Mouse (Mus musculus) lung, postnatal 0 days (tissue): ENCODE measurements around the gene Emid1. TPM values are rescaled to one million over a fixed set of nuclear protein-coding genes. Genes with fewer than 3 reads are reported as not detected.

Source experiments
- ATAC-seq: fragments of 200-750 bp; cut with Nextera tagmentation; 2 replicates; pipeline ENCODE4 v1.8.0; 2017; ENCODE audit warnings: moderate library complexity
- DNase-seq: peaks from one replicate; pipeline ENCODE4 v3.0.0-alpha.2; 2016; ENCODE audit warnings: low spot score
- H3K27ac ChIP-seq: fragments of 300-500 bp; sonication (generic); 2 replicates; pipeline ENCODE4 v1.5.1; 2014; ENCODE audit warnings: antibody characterized with exemption, mild to moderate bottlenecking, low read length, mixed read lengths
- H3K27me3 ChIP-seq: fragments of 300-500 bp; sonication (generic); replicated peaks from 2 replicates; pipeline ENCODE4 v1.6.1; 2014; ENCODE audit warnings: low read length, mixed read lengths; ENCODE audit not compliant: insufficient read depth
- H3K36me3 ChIP-seq: fragments of 300-500 bp; sonication (generic); 2 replicates; pipeline ENCODE4 v1.6.1; 2014; ENCODE audit warnings: low read length, mixed read lengths; ENCODE audit not compliant: insufficient read depth
- H3K4me1 ChIP-seq: fragments of 300-500 bp; sonication (generic); 2 replicates; pipeline ENCODE4 v1.6.1; 2014; ENCODE audit warnings: antibody characterized with exemption, low read depth, low read length, mixed read lengths; ENCODE audit not compliant: insufficient read depth
- H3K4me2 ChIP-seq: fragments of 300-500 bp; sonication (generic); replicated peaks from 2 replicates; pipeline ENCODE4 v1.6.1; 2014; ENCODE audit warnings: low read depth, mild to moderate bottlenecking, low read length, moderate library complexity, mixed read lengths
- H3K4me3 ChIP-seq: fragments of 300-500 bp; sonication (generic); 2 replicates; pipeline ENCODE4 v1.5.1; 2014; ENCODE audit warnings: low read depth, low read length
- H3K9ac ChIP-seq: fragments of 300-500 bp; sonication (generic); replicated peaks from 2 replicates; pipeline ENCODE4 v1.6.1; 2014; ENCODE audit warnings: low read depth, mild to moderate bottlenecking
- H3K9me3 ChIP-seq: fragments of 300-500 bp; sonication (generic); 2 replicates; pipeline ENCODE4 v1.6.1; 2016; ENCODE audit warnings: low read length, mixed read lengths
- CTCF ChIP-seq: IDR thresholded peaks from 2 replicates; pipeline ENCODE4 v1.5.1; 2016; ENCODE audit warnings: antibody characterized with exemption, mild to moderate bottlenecking
- EP300 ChIP-seq: IDR thresholded peaks from 2 replicates; pipeline ENCODE4 v1.6.1; 2016; ENCODE audit warnings: antibody characterized with exemption, mild to moderate bottlenecking, control low read depth
- WGBS: fragments of 180-500 bp; shearing (Covaris S2); extraction: QIAGEN DNeasy Blood & Tissue Kit; methylation state at CpG from one replicate; pipeline ENCODE4 v1.1.7; 2014; 5-methylcytosine and 5-hydroxymethylcytosine counted together
- polyA plus RNA-seq: library from polyadenylated mRNA; unstranded; fragments of >200 nt; fragmentation: Nextera tagmentation; extraction: Ambion mirVana; gene quantifications from 2 replicates; pipeline ENCODE4 v1.2.1, GENCODE M21; 2015

Emid1 gene
- 63.3 and 67.5 TPM in 2 replicates for polyA plus RNA-seq

GRCm38 (mm10) chr11:5151680-5152337 is at the start of gene Emid1:
Gene Emid1, minus strand, starts transcription at chr11:5152257.
- DNase-seq (peak; percentile 44), ATAC-seq (peak; percentile 36)
- Histone ChIP-seq H3K36me3 (no peaks in the 10 kb centered on the region), H3K27me3 (no peaks in the 10 kb centered on the region), H3K9ac (peak within 1 kb of the TSS; percentile 47), H3K4me1 (peaks cover 18% of the 10 kb centered on the region; the same call in 1 of the 2 replicates), H3K4me2 (peak within 1 kb of the TSS; percentile 88), H3K4me3 (peak within 1 kb of the TSS; percentile 43), H3K9me3 (no peaks in the 10 kb centered on the region), H3K27ac (peak within 1 kb of the TSS; percentile 35; the same call in 1 of the 2 replicates)
- TF ChIP-seq EP300 (no peak), CTCF (no peak)
- WGBS, result 5% methylated on average over 48 of the region's 53 CpGs

DNA sequence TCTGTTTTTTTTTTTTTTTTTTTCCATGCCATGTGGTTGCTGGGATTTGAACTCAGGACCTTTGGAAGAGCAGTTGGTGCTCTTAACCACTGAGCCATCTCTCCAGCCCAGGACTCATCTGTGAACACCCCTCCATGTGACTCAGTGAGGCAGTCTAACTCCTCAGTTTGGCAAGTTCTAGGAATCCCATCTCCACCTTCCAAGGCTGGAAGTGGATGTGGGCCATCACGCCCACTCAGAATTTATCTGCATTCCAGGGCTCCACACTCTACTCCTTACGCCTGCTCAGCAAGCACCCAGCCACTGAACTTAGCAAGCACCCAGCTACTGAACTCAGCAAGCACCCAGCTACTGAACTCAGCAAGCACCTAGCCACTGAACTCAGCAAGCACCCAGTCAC is 47.8 kb upstream of the Emid1 start:
- Histone ChIP-seq H3K36me3 (peaks cover 21% of the 10 kb centered on the region; the same call in 1 of the 2 replicates), H3K4me1 (no peaks in the 10 kb centered on the region), H3K4me3 (no peak overlapping the region), H3K9me3 (no peaks in the 10 kb centered on the region), H3K4me2 (no peak overlapping the region), H3K27ac (no peak overlapping the region), H3K27me3 (no peaks in the 10 kb centered on the region), H3K9ac (no peak overlapping the region)
- DNase-seq, result no peak
- 75% methylated on average over 2 of the region's 2 CpGs for WGBS
- ATAC-seq, result no peak
- TF ChIP-seq EP300, result no peak
- TF ChIP-seq CTCF, result no peak

- H3K4me1 ChIP-seq, result no peaks in the 10 kb centered on the region
- H3K4me3 ChIP-seq, result no peak overlapping the region
- no peak for TF ChIP-seq EP300
- no peak for TF ChIP-seq CTCF
- H3K27me3 ChIP-seq, result no peaks in the 10 kb centered on the region
- H3K36me3 ChIP-seq, result peaks cover 13% of the 10 kb centered on the region; the same call in 1 of the 2 replicates
- no peak overlapping the region for H3K9ac ChIP-seq
- H3K4me2 ChIP-seq, result no peak overlapping the region
- H3K27ac ChIP-seq, result no peak overlapping the region
- 84% methylated on average over 5 of the region's 5 CpGs for WGBS
- DNase-seq (no peak), ATAC-seq (no peak)
- H3K9me3 ChIP-seq, result no peaks in the 10 kb centered on the region
These were observed 45.0 kb upstream of the Emid1 start for GRCm38 (mm10) chr11:5197068-5197467.

- ATAC-seq, result no peak
- Histone ChIP-seq H3K27ac (no peak overlapping the region), H3K4me3 (no peak overlapping the region), H3K4me2 (no peak overlapping the region), H3K27me3 (no peaks in the 10 kb centered on the region), H3K36me3 (peaks cover 9% of the 10 kb centered on the region; the same call in 1 of the 2 replicates), H3K4me1 (no peaks in the 10 kb centered on the region), H3K9ac (no peak overlapping the region), H3K9me3 (no peaks in the 10 kb centered on the region)
- 78% methylated on average over 7 of the region's 7 CpGs for WGBS
- TF ChIP-seq CTCF (no peak), EP300 (no peak)
- no peak for DNase-seq
These were observed 44.5 kb upstream of the Emid1 start for GRCm38 (mm10) chr11:5196583-5196982.

GRCm38 (mm10) chr11:5193576-5193881 is 41.5 kb upstream of the Emid1 start:
- no peak overlapping the region for H3K27ac ChIP-seq

DNA sequence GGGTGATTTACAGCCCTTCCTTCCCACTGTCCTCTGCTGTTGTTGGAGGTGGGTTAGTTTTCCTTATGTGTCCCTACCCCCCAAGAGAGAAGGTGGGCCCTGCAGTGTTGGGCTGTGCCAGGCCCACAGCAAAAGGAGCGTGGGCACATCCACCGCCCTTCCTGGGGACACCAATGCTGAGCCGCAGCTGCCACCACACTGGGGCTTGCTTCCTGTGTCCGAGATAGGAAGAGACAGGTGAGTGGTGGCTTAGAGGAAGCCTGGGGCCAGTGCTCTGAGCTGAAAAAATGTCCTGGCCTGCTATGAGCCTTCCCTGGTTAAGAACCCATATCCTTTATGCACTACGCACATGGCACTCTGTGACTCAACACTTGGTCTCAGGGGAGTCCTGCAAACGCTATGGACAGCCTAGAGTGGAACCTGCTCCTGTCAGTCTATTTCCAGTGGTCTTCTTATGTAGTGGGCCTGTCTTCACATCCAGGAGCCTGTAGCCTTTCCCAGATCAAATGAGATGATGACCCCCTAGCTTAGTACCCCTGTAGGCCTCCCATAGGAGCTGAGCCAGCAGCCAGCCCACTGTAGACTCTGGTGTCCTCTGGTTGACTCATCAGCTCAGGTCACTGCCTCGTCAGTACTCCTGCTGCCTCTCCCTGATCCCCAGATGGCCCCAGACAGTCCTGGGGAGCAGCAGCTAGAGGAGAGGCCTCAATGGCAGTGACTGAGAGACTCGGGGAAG is 41.0 kb upstream of the Emid1 start:
- Histone ChIP-seq H3K4me1 (no peaks in the 10 kb centered on the region), H3K4me3 (no peak overlapping the region), H3K27me3 (no peaks in the 10 kb centered on the region), H3K36me3 (no peaks in the 10 kb centered on the region), H3K9ac (no peak overlapping the region), H3K9me3 (no peaks in the 10 kb centered on the region), H3K4me2 (no peak overlapping the region), H3K27ac (no peak overlapping the region)
- ATAC-seq, result no peak
- TF ChIP-seq CTCF, result no peak
- TF ChIP-seq EP300, result no peak
- 78% methylated on average over 8 of the region's 8 CpGs for WGBS
- no peak for DNase-seq

More at GRCm38 (mm10) chr11:5193576-5193881, 41.5 kb upstream of the Emid1 start:
- no peak overlapping the region for H3K4me3 ChIP-seq
- no peak for ATAC-seq
- H3K9ac ChIP-seq, result no peak overlapping the region
- TF ChIP-seq CTCF (no peak), EP300 (no peak)
- DNase-seq, result no peak
- H3K36me3 ChIP-seq, result no peaks in the 10 kb centered on the region
- H3K4me1 ChIP-seq, result no peaks in the 10 kb centered on the region
- H3K4me2 ChIP-seq, result no peak overlapping the region
- H3K9me3 ChIP-seq, result no peaks in the 10 kb centered on the region
- no peaks in the 10 kb centered on the region for H3K27me3 ChIP-seq
- WGBS, result 33% methylated on average over 1 of the region's 1 CpGs
